Mouse (Mus musculus) lung, postnatal 10 days (tissue): Measurements from ENCODE around the gene Dars.
"Not testable (repeated sequence)": the region's sequence is repeated elsewhere in the genome, so short reads cannot be mapped to it uniquely, and the experiment has no call there.

ENCODE experiments used
- DNase-seq: peaks from one replicate; pipeline ENCODE4 v3.0.0; 2021

The Dars gene

GRCm38 (mm10) chr1:128330313-128330712, 86.9 kb downstream of the Dars start:
- DNase-seq, result no peak

- no peak for DNase-seq
Observed at GRCm38 (mm10) chr1:128328218-128328617, 89.0 kb downstream of the Dars start, which contains the start of gene Lct. Lct (minus strand) TSS chr1:128328318.

- no peak for DNase-seq
Observed at GRCm38 (mm10) chr1:128327165-128327564, 90.0 kb downstream of the Dars start.

GRCm38 (mm10) chr1:128324776-128325175, 92.4 kb downstream of the Dars start:
- DNase-seq, result no peak

DNA sequence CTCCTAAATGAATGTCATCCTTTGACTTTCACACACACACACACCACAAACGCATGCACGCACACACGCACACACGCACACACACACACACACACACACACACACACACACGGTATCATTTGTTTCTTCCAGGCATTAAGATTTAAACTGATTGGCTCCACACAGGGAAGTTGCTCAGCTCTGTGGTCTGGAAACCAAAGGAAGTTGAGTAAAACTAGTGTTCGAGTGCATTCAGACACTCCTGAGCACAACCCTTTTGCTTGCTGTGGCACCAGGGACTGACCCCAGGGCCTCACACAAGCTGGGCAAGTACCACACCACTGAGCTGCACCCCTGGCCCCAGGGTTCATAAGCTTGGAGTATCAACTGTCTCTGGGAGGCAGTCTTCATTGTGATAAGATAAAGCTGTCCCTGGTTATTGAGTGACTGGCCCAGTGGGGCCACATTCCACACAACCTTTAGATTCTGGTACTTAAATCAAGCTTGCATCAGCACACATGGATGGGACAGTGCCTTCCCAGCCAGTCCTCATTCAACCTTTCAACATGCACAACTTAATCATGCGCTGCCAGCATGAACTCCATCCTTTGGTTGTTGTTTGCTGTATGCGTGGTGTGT, 94.0 kb downstream of the Dars start:
- DNase-seq, result no peak

GRCm38 (mm10) chr1:128319266-128319665, 97.9 kb downstream of the Dars start:
- not testable (repeated sequence) for DNase-seq

DNA sequence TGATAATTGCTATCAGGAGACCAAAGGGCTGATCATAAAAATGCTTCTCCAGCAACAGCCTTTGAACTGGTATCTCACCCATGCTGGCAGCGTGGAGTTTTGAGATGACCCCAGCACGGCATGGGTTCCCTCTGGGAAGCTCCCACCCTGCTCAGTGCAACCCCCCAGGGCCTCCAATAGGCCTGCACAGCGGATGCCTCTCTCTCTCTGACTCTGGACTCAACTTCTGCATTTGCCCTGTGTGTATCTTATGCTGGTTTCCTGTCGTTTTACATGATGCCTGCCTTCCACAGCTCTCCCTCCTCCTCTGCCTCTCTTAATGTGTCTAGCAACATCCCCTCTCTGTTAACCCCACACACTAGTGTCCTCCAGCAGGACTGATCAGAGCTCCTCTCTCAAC, 102.5 kb downstream of the Dars start:
- DNase-seq, result no peak
